Mouse (Mus musculus) A20 (cell line): ENCODE results near the gene Rsf1.

Experiments used
- DNase-seq: peaks from one replicate; pipeline ENCODE4 v3.0.0-alpha.2; 2011; ENCODE audit warnings: low read depth, low spot score

The Rsf1 gene

GRCm38 (mm10) chr7:97723646-97724538 is 144.2 kb downstream of the Rsf1 start:
- no peak for DNase-seq

DNA sequence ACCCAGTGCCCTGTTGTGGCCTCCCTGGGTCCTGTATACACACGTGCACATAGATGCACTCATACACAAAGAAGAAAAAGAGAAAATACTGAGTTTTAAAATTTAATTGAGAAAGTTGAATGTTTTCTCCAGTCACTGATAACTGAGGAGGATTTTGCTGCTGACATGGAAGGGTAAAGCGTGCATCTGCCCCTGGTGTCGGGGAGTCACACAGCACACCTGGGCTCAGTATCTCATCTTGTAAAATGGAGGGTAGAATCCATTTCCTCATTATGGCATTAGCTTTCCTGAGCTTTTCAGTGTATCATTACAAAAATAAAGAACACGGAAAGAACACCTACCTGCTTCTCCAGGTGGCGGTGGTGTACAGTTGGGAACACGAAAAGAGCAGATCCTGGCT is 145.7 kb downstream of the Rsf1 start:
- DNase-seq = no peak

- DNase-seq = no peak
Observed at GRCm38 (mm10) chr7:97726080-97726479, 146.4 kb downstream of the Rsf1 start.

- no peak for DNase-seq
Observed at GRCm38 (mm10) chr7:97726778-97727177, 147.1 kb downstream of the Rsf1 start.

DNA sequence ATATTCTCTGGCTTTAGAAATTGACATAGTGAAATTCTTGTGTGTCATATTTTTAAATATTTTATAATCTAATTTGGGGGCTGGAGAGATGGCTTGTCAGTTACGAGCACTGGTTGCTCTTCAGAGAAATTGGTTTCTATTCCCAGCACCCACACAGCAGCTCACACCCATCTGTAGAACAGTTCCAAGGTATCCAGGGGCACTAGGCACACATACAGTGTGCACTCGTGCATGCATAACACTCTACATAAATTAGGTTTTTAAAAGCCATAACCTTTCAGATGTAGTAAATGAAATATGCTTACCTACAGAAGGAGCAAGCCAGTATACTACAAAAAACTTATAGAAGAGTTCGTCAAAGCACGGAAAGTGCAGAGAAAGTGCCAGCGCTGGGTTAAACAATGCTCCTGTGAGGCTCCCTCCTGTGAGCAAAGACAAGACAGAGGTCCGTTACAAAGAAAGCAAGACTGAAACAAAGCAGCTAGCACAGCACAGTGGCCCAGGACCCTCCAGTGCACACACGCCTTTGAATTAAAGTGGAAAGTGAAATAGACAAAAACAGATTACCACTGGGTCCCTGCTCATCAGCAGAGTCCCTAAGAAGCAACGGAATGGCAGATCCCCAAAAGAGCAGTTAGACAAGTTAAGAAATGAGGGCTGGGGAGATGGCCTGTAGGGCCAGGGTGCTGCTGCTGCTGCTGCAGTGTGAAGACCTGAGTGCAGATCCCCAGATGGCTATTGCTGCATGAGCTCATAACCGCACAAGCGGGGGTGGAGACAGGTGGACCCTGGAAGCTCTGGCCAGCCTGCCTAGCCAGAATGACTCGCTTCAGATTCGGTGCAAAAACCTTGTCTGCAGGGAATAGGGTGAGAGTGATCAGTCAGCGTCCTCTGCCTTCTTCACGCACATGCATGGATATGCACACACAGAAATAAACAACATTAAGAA is 149.3 kb downstream of the Rsf1 start:
- no peak for DNase-seq

GRCm38 (mm10) chr7:97730427-97730826 is 150.7 kb downstream of the Rsf1 start:
- no peak for DNase-seq

DNA sequence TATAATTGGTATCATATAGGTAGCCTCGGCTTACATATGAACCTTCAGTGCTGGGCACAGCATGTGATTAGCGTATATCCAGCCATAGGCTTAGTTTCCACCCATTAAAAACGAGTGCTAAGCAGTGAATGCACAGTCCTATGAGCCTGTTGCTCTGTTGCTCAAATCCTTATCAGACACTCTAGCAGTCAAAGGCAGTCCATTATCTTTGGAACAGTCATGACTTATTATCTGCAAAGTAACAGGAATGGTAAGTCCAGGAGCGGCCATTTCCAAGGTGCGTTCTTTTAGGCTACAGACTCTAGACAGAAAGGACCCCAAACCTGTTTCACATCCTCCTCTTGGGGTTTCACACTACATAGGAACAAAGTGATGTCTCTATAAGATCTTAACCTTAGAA is 153.9 kb downstream of the Rsf1 start:
- DNase-seq = no peak

- no peak for DNase-seq
Observed at GRCm38 (mm10) chr7:97735021-97735420, 155.3 kb downstream of the Rsf1 start.

GRCm38 (mm10) chr7:97735886-97736420 is 156.3 kb downstream of the Rsf1 start:
- DNase-seq = peak; percentile 40

- DNase-seq = no peak
Observed at GRCm38 (mm10) chr7:97737256-97737637, 157.6 kb downstream of the Rsf1 start.

DNA sequence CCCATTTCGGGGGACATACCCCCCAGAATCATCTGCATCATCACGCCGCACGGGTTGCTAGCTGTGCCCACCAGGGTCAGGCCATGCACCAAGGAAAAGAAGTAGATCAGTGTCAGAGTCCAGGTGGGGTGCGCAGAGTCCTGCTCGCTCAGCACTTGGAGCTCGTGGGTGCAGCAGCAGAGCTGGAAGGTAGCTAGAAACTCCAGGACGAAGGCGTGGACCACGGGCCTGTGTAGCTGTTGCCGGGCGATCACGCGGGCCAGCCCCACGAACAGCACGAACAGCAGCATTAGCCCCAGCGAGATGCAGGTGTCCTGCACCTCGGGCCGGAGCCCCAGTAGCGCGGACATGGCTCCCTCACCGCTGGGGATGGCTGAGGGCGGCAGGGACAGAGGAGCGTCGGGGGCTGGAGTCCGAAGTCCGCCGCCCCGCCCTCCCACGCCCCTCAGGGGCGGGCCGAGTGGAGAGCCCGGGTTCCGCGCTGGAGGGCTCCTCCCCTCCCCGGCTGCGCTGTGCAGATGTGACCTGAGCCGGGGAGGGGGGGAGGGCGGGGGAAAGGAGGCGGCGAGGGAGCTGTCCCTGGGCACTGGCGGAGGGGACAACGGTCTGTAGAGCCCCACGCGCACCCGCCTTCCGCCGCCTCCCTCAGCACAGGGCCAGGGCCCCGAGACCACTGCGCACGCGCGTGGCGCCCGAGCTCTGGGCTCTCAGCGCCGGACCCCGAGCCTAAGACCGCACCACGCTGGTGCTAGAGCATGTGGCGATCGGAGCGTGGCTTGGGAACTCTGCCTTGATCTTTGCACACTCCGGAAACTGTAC is 158.2 kb downstream of the Rsf1 start, which contains the start of gene Aqp11:
Gene Aqp11, minus strand, starts transcription at position 652 of the 819 bp plus-strand sequence.
- DNase-seq = peak; percentile 90

- DNase-seq = no peak
Observed at GRCm38 (mm10) chr7:97740948-97741347, 161.3 kb downstream of the Rsf1 start.

DNA sequence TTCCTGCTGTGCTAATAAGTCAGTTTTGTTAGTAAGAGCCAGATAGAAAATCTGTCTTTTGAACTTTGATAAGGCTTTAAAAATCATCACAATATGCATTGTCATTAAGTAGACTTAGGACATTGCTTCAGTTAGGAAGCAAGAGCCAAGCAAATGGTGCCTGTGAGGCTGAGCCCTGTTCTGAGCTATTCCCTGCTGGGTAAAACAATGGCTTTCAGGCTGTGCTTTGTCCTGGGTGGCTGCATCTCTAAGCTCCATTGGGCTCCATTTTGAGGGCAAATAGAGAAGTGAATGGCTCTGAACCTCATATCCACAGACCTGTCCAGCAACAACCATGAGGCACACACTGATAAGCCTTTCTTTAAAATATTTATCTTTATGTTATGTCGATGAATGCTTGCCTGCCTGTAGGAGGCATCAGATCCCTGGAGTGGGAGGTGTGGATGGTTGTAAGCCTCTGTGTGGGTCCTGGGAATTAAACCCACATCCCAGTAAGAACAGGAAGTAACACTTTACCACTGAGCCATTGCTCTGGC is 162.1 kb downstream of the Rsf1 start:
- no peak for DNase-seq
